Mouse (Mus musculus) olfactory bulb, adult 2 months (tissue): ENCODE measurements around the gene Yy2. TPM values are rescaled to one million over a fixed set of nuclear protein-coding genes. Genes with fewer than 3 reads are reported as not detected.

Experiments used
- H3K27ac ChIP-seq: fragments of 200-500 bp; 2 replicates; pipeline ENCODE4 v1.5.1; 2012; ENCODE audit warnings: low read depth, low read length; ENCODE audit not compliant: insufficient read depth
- H3K4me1 ChIP-seq: fragments of 200-500 bp; 2 replicates; pipeline ENCODE4 v1.6.1; 2012; ENCODE audit warnings: low read length; ENCODE audit not compliant: control insufficient read depth, insufficient read depth
- H3K4me3 ChIP-seq: fragments of 200-500 bp; 2 replicates; pipeline ENCODE4 v1.5.1; 2012; ENCODE audit warnings: mild to moderate bottlenecking, low read depth, low read length, moderate library complexity; ENCODE audit not compliant: insufficient read depth
- CTCF ChIP-seq: fragments of 200-500 bp; IDR thresholded peaks from 2 replicates; pipeline ENCODE4 v1.5.1; 2012; ENCODE audit warnings: low read depth, mild to moderate bottlenecking, low read length, moderate library complexity; ENCODE audit not compliant: insufficient read depth
- POLR2A ChIP-seq: fragments of 200-500 bp; IDR thresholded peaks from 2 replicates; pipeline ENCODE4 v1.6.1; 2012; ENCODE audit warnings: mild to moderate bottlenecking, low read depth, low read length, moderate library complexity; ENCODE audit not compliant: insufficient read depth
- WGBS: fragments of 180-500 bp; shearing (Covaris S2); methylation state at CpG from one replicate; pipeline ENCODE4 v1.1.7; 2018; 5-methylcytosine and 5-hydroxymethylcytosine counted together
- polyA plus RNA-seq: library from polyadenylated mRNA; stranded (reverse); fragments of >200 nt; gene quantifications from 2 replicates; pipeline ENCODE4 v1.2.4, GENCODE M21; 2012; ENCODE audit warnings: low replicate concordance; ENCODE audit not compliant: missing spikeins, insufficient read depth, insufficient read length

Yy2 gene
- polyA plus RNA-seq = not detected in 2 replicates

DNA sequence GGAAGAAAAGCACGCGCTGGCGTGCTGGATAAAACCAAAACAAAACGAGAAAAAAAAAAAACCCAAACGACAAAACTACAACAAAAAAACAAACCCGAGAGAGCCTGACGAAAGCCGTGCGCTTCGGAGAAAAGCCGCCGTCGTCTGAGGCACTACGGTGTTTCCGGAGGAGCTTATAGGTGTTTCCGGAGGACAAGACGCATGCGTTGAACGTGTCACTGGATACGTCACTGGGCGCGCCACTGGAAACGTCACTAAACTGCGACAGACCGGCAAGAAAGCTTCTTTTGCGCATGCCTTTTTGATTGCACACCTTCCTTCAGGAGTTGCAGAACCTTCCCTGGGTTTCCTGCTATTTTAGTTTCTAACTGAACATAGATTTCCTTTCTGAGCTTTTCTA lies at the start of gene Yy2:
TSS of gene Yy2 (minus strand) at position 146 of the 400 bp plus-strand sequence.
- Histone ChIP-seq H3K27ac (no peak within 1 kb of the TSS), H3K4me3 (no peak within 1 kb of the TSS), H3K4me1 (no peaks in the 10 kb centered on the region)
- WGBS = 90% methylated on average over 26 of the region's 26 CpGs
- TF ChIP-seq CTCF = no peak
- no peak for TF ChIP-seq POLR2A

DNA sequence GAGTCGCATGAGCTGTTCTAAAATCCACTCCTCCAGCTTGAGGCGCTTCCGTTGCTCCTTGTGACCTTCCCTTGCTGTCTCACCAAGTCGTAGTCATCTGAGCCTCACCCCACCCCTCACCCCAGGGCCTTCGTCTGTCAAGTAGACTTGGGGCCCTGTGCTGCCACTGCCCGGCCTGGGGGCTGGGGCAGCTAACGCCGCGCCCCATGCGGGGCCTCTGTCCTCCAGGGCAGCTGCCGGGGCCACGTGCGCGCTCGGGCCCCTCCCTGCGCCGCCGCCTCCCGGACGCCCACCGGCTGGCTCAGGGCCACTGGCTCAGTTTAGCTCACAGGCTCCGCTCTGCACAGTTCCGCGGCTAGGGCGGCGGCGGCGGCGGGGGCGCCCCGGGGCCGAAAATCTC lies 44.1 kb upstream of the Yy2 start:
- TF ChIP-seq CTCF (no peak), POLR2A (no peak)
- peak overlapping the region; percentile 3; the same call in 1 of the 2 replicates for H3K4me3 ChIP-seq
- 32% methylated on average over 32 of the region's 32 CpGs for WGBS

DNA sequence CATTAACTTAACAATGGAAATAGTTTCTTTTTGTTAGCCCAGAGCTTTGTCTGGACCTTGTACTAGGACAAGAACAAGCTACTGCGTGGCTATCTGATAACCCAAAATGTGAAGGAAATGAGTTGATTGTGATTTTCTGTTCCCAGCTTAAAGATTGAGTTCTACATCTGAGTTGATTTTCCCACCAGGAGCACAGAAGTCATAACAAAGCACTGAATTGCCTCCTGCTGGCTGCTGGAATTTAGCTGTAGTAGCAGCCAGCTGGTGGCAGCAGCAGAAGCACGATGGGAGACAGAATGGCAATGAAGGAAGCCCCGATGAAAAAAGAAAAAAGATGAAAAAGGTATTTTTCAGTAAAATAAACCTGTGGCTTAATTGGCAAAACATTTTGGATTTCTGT lies 32.7 kb upstream of the Yy2 start:
- Histone ChIP-seq H3K4me1 (no peaks in the 10 kb centered on the region), H3K4me3 (no peak overlapping the region), H3K27ac (no peak overlapping the region)
- TF ChIP-seq CTCF (no peak), POLR2A (no peak)
- WGBS = 7% methylated on average over 3 of the region's 3 CpGs

More for the DNA sequence above, 44.1 kb upstream of the Yy2 start:
- Histone ChIP-seq H3K27ac (no peak overlapping the region), H3K4me1 (0 out of 2 replicates have a peak, but pooled peaks cover 5% of the 10 kb centered on the region)

- WGBS = 16% methylated on average over 74 of the region's 74 CpGs
- peak within 1 kb of the TSS; percentile 98 for H3K27ac ChIP-seq
Measured at GRCm38 (mm10) chrX:157598186-157598996, 29.6 kb upstream of the Yy2 start, which contains the start of gene Mbtps2. Gene Mbtps2 (minus strand): TSS chrX:157598715.

GRCm38 (mm10) chrX:157597585-157598185 lies 28.9 kb upstream of the Yy2 start:
- H3K27ac ChIP-seq = peak overlapping the region; percentile 98; the same call in 1 of the 2 replicates
- H3K4me1 ChIP-seq = no peaks in the 10 kb centered on the region
- TF ChIP-seq CTCF (no peak), POLR2A (no peak)
- peak overlapping the region; percentile 99 for H3K4me3 ChIP-seq
- 13% methylated on average over 17 of the region's 17 CpGs for WGBS

More at GRCm38 (mm10) chrX:157598186-157598996, 29.6 kb upstream of the Yy2 start, which contains the start of gene Mbtps2:
- TF ChIP-seq POLR2A = 0 out of 2 replicates have a peak, but pooled peaks have one; percentile 12
- no peak for TF ChIP-seq CTCF
- Histone ChIP-seq H3K4me3 (peak within 1 kb of the TSS; percentile 99), H3K4me1 (no peaks in the 10 kb centered on the region)

- TF ChIP-seq POLR2A (no peak), CTCF (no peak)
- Histone ChIP-seq H3K27ac (no peak overlapping the region), H3K4me1 (no peaks in the 10 kb centered on the region), H3K4me3 (no peak overlapping the region)
- 86% methylated on average over 5 of the region's 5 CpGs for WGBS
Measured at GRCm38 (mm10) chrX:157596802-157597201, 28.0 kb upstream of the Yy2 start.

DNA sequence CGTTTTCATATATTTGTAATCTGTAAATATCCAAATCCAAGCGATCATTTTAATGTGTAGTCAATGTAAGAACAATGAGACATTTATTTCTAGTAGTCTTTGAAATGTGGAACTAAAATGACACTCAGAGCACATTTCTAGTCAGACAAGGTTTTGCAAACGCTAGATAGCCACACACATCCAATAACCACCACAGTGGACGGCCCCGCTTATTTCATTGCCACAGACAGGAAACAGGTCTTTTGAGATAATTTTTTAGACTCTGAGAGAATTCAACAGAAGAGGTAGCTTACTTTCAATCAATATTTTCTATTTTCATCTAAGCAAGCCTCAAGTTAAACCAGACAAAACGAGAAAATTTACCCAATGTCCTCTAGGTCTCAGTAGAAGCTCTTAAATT lies 27.1 kb upstream of the Yy2 start:
- TF ChIP-seq POLR2A (no peak), CTCF (no peak)

GRCm38 (mm10) chrX:157594606-157595005 lies 25.8 kb upstream of the Yy2 start:
- H3K4me3 ChIP-seq = no peak overlapping the region
- no peak overlapping the region for H3K27ac ChIP-seq
- no peak for TF ChIP-seq CTCF
- TF ChIP-seq POLR2A = no peak
- WGBS = 54% methylated on average over 2 of the region's 2 CpGs
- H3K4me1 ChIP-seq = no peaks in the 10 kb centered on the region

More for the DNA sequence above, 27.1 kb upstream of the Yy2 start:
- 89% methylated on average over 6 of the region's 6 CpGs for WGBS
- Histone ChIP-seq H3K27ac (no peak overlapping the region), H3K4me3 (no peak overlapping the region), H3K4me1 (no peaks in the 10 kb centered on the region)

DNA sequence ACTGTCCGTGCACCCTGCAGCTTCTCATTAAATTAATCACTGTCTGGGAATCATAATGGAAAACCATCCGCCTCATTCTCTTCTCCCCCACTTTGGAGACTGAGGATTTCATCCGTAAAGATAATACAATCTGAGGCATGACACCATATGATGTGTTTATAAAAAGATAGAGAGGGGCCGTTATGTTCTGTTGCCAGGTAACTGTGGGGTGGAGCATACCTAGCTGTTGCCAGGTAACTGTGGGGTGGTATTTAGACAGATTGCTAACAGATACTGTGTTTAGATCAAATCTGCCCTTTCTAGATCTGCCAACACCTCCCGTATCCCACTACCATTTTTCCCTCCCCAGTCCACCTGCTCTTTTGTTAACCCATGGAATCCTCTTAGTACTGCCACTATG lies 18.2 kb upstream of the Yy2 start:
- 70% methylated on average over 5 of the region's 5 CpGs for WGBS
- no peak for TF ChIP-seq CTCF
- Histone ChIP-seq H3K4me3 (no peak overlapping the region), H3K27ac (no peak overlapping the region), H3K4me1 (no peaks in the 10 kb centered on the region)
